Mouse (Mus musculus) gastrocnemius, postnatal 4 days (tissue): ENCODE results near the gene Stard13. TPM values are rescaled to one million over a fixed set of nuclear protein-coding genes. Genes with fewer than 3 reads are reported as not detected.

ENCODE experiments used
- DNase-seq, 2 experiments: peaks; one replicate each; pipeline ENCODE4 v3.0.0; 2021 to 2022; ENCODE audit warnings: low spot score in 2 of 2, mixed read lengths in 2 of 2
- total RNA-seq, 2 experiments: library from RNA; stranded (reverse); gene quantifications; 2 replicates each; pipeline ENCODE4 v1.2.3; 2021

Stard13 gene
- total RNA-seq, 2 experiments from 2014 or later: 37.6 to 43.0 TPM

- no peak for DNase-seq
These were observed 171.7 kb downstream of the Stard13 start for GRCm38 (mm10) chr5:151061942-151062341.

- no peak for DNase-seq
These were observed 173.2 kb downstream of the Stard13 start for GRCm38 (mm10) chr5:151060476-151060875.

- no peak for DNase-seq
These were observed 173.9 kb downstream of the Stard13 start for GRCm38 (mm10) chr5:151059772-151060171.

- DNase-seq: no peak
These were observed 174.3 kb downstream of the Stard13 start for GRCm38 (mm10) chr5:151059352-151059751.

GRCm38 (mm10) chr5:151057716-151058115 is 175.9 kb downstream of the Stard13 start:
- DNase-seq: no peak

GRCm38 (mm10) chr5:151056920-151057294 is 176.7 kb downstream of the Stard13 start:
- no peak for DNase-seq

- DNase-seq: no peak
These were observed 177.2 kb downstream of the Stard13 start for GRCm38 (mm10) chr5:151056255-151056919.

GRCm38 (mm10) chr5:151055426-151056090 is 178.1 kb downstream of the Stard13 start:
- DNase-seq: no peak

GRCm38 (mm10) chr5:151054743-151055114 is 178.9 kb downstream of the Stard13 start:
- no peak for DNase-seq

GRCm38 (mm10) chr5:151054100-151054742 is 179.4 kb downstream of the Stard13 start:
- no peak for DNase-seq

- no peak for DNase-seq
These were observed 180.4 kb downstream of the Stard13 start for GRCm38 (mm10) chr5:151053190-151053589.

GRCm38 (mm10) chr5:151052331-151052730 is 181.3 kb downstream of the Stard13 start:
- no peak for DNase-seq

GRCm38 (mm10) chr5:151047488-151047887 is 186.1 kb downstream of the Stard13 start:
- no peak for DNase-seq

- peak in 1 of 2 experiments; percentile 69 for DNase-seq
These were observed 186.7 kb downstream of the Stard13 start for GRCm38 (mm10) chr5:151046917-151047316.

GRCm38 (mm10) chr5:151046131-151046530 is 187.5 kb downstream of the Stard13 start:
- no peak for DNase-seq

- DNase-seq: no peak
These were observed 190.7 kb downstream of the Stard13 start for GRCm38 (mm10) chr5:151042911-151043310.

- no peak for DNase-seq
These were observed 195.8 kb downstream of the Stard13 start for GRCm38 (mm10) chr5:151037871-151038270.

- DNase-seq: no peak
These were observed 198.7 kb downstream of the Stard13 start for GRCm38 (mm10) chr5:151034715-151035512.

GRCm38 (mm10) chr5:151028906-151029305 is 204.7 kb downstream of the Stard13 start:
- no peak for DNase-seq

GRCm38 (mm10) chr5:151027171-151027570 is 206.5 kb downstream of the Stard13 start:
- no peak for DNase-seq

GRCm38 (mm10) chr5:151026069-151026468 is 207.6 kb downstream of the Stard13 start:
- DNase-seq: no peak

- DNase-seq: no peak
These were observed 209.2 kb downstream of the Stard13 start for GRCm38 (mm10) chr5:151024483-151024882.
